8 mouse cellular contexts compared by ENCODE assay signal in the genomic region with DNA sequence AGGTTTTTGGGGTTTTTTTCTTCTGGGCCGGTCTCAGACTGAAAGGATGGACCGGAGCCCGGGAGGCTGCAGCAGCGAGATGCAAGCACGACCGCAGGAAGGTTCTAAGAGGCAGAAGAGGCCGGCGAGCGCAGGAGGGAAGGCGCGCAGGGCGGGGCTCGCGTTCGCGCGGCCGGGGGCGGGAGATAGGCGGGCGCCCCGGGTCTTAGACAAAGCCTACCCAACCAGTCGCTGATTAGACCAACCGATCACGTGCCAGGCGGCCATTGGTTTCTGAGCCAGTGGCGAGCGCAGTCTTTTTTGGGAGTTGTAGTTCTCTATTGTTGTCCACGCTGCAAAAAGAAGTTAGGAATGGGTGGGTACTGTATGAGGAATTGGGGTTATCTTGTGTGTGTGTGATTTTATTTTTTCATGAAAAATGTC. TPM values are rescaled to one million over a fixed set of nuclear protein-coding genes. Genes with fewer than 3 reads are reported as not detected.
DNase-seq lines count a peak whose midpoint lies in the region; ATAC-seq lines count a peak whose summit lies in the region.

Gene Tubb5, minus strand, starts transcription at position 185 of the 423 bp plus-strand sequence.

- no peaks in the 10 kb centered on the region for H3K27me3 ChIP-seq in hindbrain, embryonic 15.5 days

- peaks cover 63% of the 10 kb centered on the region for H3K79me2 ChIP-seq in macrophage (ENCODE audit: inconsistent target)

- H3K36me3 ChIP-seq in hindbrain, embryonic 15.5 days, result peaks cover 28% of the 10 kb centered on the region
- H3K36me3 ChIP-seq in macrophage (ENCODE audit: inconsistent target), result peaks cover 25% of the 10 kb centered on the region

- peaks cover 63% of the 10 kb centered on the region for H3K4me1 ChIP-seq in hindbrain, embryonic 15.5 days (replicated peaks)

- H3K4me2 ChIP-seq in hindbrain, embryonic 15.5 days, result peak within 1 kb of the TSS; percentile 77

- no peaks in the 10 kb centered on the region for H3K9me3 ChIP-seq in hindbrain, embryonic 15.5 days

- H3K27ac ChIP-seq in hindbrain, embryonic 15.5 days (replicated peaks), result peak within 1 kb of the TSS; percentile 98
- H3K27ac ChIP-seq in macrophage, result peak within 1 kb of the TSS; percentile 96

- peak; percentile 81 for ATAC-seq in hindbrain, embryonic 15.5 days (ENCODE audit: low FRiP score, low read depth)

- H3K9ac ChIP-seq in hindbrain, embryonic 15.5 days, result peak within 1 kb of the TSS; percentile 96

- WGBS in hindbrain, embryonic 15.5 days, result under 1% methylated on average over 29 of the region's 29 CpGs
- WGBS in macrophage (ENCODE audit: missing documents), result 1% methylated on average over 29 of the region's 29 CpGs

- H3K4me3 ChIP-seq in hindbrain, embryonic 15.5 days, result peak within 1 kb of the TSS; percentile 84
- H3K4me3 ChIP-seq in macrophage (ENCODE audit: inconsistent target), result peak within 1 kb of the TSS; percentile 98

- DNase-seq in R1 (ENCODE audit: low read depth, low spot score), result peak; percentile 99
- peak; percentile 97 to 98 for DNase-seq in cerebellum, postnatal 25 days
- DNase-seq in frontal cortex, postnatal 36 days (ENCODE audit: low spot score in 2 of 2), result peak; percentile 96 to 98
- peak; percentile 95 to 98 for DNase-seq in left cerebral cortex, adult 18-20 months (ENCODE audit: low spot score in 2 of 2)
- DNase-seq in right cerebral cortex, adult 18-20 months, result peak; percentile 98
- DNase-seq in urinary bladder, postnatal 10 days (ENCODE audit: low spot score), result peak; percentile 84

RNA-seq across cellular contexts. Expression of gene Tubb5, which starts in this region (rescaled TPM):
- 1,681 and 1,706 TPM in 2 replicates for polyA plus RNA-seq in hindbrain, embryonic 15.5 days (2015; fragmentation: Nextera tagmentation; extraction: Ambion mirVana)
- total RNA-seq in left cerebral cortex, adult 18-20 months (2021), result 100 to 1,000 TPM; 442 to 465 TPM
- total RNA-seq in macrophage (2018; cell fraction: chromatin; rRNA removed), result 100 to 1,000 TPM in 2 of 26 experiments, 10 to 100 TPM in 21, 1 to 10 TPM in 3; 6.5 to 144 (median 36.4) TPM
- 100 to 1,000 TPM; 196 to 602 (median 339) TPM for total RNA-seq in macrophage (2018; cell fraction: cytosol; rRNA removed)
- total RNA-seq in macrophage (2018; cell fraction: nucleus; rRNA removed), result 100 to 1,000 TPM in 17 of 26 experiments, 10 to 100 TPM in 9; 35.0 to 372 (median 132) TPM
- 187 to 603 TPM (median 205 TPM) in 3 replicates for polyA plus RNA-seq in macrophage (2018)

Comparison
In these comparisons a context has a peak if more than half of its experiments do, and no peak if none do; other contexts are left out.
1. Peak in every context shown above with its lines: DNase-seq, ATAC-seq, H3K4me3 ChIP-seq and H3K27ac ChIP-seq.